Mouse (Mus musculus): Measurements from ENCODE around the gene P2rx1. TPM values are rescaled to one million over a fixed set of nuclear protein-coding genes. Genes with fewer than 3 reads are reported as not detected.

P2rx1 gene
- total RNA-seq (2022) = under 1 TPM; 0.24 to 0.52 (median 0.34) TPM

DNA sequence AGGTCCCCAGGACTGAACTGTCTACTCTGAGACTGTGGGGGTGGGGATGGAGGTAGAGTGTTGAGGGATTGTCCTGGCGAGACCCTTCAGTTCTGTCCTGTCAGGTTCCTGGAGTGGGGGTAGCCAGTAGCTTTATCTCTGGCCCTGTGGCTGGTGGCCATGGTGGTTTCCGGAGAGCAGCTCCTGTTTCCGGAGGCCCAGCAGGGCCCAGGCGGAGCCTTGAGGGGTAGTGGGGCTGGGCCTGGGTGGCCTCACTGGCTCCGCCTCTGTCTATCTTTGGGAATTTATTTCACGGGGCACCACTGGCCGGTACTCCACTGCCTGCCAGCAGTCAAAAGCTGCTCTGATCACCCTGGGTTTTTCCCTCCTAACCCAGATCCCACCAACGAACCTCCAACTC lies at the start of gene P2rx1:
TSS of gene P2rx1 (plus strand) at position 333 of the 400 bp plus-strand sequence.
- DNase-seq (ENCODE audit: low spot score in 2 of 2) = no peak

DNA sequence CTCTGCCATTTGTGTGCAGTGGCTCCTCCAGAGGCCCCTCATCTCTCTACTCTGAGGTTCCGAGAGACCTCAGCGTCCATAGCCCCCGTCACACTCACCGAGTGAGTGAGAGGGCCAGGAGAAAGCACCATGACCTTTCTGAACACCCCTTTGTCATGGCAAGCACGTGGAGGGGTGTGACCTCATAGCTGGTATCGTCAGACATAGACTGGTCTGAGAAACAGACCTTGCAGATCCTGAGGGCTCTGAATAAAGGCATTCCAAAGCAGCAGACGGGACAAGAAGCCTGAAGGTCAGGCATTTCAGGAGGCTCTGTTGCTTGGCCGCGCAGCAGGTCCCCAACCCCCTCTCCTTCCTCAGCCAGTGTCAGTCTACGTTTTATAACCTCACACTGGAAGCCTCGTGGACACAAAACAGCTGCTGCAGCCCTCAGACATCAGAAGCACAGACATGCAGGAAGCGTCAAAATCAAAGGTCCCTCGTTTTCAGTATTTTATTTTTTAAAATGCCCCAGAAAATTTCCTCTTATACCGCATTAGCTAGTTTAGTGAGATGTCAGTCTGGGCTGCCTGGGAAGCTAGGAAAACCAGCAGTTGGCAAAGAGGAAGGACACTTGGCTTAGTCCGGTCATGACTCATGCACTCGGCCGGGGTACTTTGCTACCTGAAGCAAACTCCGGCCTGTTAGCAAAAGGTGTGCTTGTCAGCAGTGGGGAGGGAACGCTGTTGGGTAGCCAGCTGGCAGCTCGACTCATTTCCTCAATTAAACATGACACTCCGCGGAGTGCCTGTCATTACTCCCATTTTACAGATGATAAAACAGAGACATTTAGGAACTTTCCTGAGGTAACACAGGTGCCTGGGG lies 47.5 kb upstream of the P2rx1 start:
- no peak for DNase-seq (ENCODE audit: low spot score in 2 of 2)

DNA sequence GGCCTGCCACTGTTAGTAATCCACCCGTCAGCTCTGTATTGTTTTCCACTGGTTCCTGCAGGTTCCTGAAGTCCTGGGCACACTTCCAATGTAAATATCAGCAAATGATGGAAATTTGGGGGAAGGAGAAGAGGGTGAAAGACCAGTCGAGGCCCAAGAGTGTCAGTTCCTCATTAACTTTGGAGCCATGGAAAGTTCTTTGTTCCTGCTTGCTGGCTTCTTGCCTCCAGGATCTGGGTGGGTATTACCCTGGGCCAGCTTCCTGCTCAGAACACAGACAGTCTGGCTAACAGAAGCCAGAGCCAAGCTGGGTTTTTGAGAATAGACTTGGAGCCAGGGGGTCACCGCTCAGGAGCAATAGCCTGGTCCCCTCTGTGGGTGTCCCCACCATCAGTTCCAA lies 46.7 kb upstream of the P2rx1 start:
- DNase-seq (ENCODE audit: low spot score in 2 of 2) = no peak

DNA sequence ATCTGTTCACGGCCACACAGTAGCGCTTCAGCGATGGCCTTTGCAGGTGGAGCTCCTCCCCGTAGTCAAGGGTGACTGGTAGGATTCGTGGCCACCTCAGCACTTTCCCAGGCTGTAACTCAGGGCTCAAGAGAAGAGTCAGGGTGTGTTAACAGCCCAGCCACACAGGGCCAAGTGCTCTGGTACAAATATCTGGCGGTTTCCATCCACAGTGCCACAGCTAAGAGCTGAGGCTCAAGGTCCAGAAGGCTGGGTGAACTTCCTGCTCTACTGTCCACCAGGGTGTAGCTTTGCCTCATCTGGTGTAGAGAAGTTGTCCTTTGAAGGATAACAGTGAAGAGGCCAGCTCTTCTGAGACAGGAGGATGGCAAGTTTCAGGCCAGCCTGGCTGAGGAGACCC lies 46.2 kb upstream of the P2rx1 start:
- no peak for DNase-seq (ENCODE audit: low spot score in 2 of 2)

DNA sequence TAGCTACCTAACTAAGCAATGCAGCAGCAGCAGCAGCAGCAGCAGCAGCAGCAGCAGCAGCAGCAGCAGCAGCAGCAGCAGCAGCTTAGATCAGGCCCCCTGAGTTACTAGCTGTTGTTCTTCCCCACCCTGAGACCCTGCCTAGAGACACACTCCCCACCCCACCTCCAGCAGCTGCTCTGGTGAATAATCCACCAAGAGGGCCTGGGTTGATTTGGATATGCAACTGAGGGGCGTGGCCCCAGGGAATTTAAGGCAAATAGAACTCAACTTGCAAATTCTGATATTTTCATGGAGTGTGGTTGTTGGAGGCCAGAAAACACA lies 45.8 kb upstream of the P2rx1 start:
- no peak for DNase-seq (ENCODE audit: low spot score in 2 of 2)

DNA sequence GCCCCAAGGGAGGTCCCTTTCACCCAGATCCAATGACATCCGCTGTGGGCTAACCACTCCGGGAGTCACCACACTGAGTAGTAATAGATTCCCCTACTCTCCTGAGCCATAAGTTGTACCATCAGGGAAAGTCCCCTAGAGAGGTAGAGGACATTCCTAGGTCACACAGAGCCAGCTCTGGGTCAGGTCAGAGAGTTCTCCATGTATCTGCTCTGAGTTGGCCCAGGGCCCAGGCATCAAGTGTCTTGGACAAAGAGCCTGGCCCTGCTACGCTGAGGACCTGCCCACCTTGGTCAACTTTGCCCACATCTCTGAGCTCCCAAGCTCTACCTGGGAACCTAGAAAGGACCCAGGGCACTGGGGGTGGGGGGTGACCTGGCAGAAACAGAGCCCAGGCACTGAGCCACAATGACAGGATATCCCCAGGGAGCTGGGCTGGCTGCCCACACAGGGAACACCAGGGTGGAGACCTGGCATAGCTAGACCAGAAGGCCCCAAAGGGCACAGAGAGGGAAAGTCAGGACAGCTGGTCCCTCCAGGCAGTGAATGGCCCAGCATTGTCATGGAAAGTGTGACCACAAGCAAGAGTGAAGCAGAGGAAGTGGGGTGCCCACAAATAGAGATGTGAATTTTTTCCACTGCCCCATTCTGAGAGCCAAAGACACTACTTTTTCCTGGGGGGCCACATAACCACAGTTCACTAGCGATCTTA lies 45.3 kb upstream of the P2rx1 start:
- peak in 1 of 2 experiments; percentile 32 for DNase-seq (ENCODE audit: low spot score in 2 of 2)

DNA sequence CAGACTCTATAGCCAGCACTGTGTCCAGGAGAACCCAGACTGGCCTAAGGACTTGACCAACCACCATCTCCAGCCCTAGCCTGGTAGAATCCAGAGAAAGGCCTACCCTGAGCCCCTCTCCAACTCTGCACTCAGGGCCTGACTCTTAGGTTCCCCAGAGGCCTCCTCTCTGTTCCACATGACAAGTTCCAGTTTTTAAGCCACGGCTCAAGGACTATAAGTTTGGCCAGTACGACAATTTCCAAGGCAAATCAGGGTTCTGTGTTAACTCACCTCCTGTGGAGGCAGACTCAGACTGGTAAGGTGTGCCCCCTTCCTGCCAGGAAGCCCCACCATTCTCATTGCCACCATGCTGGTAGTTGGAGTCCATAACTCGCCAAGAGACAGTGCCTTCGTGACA lies 44.7 kb upstream of the P2rx1 start:
- DNase-seq (ENCODE audit: low spot score in 2 of 2) = no peak

DNA sequence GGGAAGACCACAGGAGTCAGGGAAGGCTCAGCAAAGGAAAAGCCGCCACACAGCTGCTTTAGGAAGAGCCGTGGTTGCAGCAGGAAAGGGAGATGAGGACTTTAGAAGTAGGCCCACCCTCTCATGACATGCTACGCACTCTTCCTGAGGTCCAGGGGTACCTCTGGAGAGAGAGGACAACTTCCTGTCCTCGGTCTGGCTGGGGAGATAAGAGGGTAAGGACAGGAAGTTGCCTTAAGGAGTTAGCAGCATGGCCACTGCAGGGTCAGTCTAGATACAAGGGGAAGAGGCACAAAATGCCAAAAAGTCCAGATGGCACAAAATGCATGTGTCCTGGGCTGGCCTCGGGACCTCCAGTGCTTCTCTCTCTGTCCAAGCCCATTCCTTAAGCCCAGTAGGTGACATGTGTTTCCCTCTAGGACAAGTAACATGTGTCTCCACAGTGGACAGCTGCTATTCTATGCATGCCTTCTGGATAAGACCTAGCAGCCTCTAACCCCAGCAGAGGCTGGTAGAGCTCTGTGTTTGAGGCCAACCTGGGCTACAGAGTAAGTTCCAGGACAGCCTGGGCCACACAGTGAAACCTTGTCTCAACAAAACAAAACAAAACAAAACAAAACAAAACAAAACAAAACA lies 43.4 kb upstream of the P2rx1 start:
- DNase-seq (ENCODE audit: low spot score in 2 of 2) = no peak

DNA sequence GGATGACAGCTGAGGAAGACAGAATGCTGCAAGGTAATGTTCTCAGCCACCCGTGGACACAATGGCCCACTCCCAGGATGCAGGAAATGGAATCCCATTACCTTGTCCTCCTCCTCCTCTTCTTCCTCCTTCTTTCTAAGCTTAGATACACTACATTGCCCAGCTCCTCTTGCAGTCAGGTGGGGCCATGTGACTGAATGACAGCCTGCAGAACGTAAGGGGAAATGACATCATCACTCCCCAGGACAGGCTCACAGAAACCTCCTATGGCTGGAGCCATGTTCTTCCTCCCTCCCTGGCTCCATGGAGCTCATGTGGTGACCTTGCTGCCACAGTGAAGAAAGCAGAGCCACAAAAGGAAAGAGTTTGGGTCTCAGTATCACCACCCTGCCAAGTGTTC lies 41.6 kb upstream of the P2rx1 start:
- no peak for DNase-seq (ENCODE audit: low spot score in 2 of 2)

DNA sequence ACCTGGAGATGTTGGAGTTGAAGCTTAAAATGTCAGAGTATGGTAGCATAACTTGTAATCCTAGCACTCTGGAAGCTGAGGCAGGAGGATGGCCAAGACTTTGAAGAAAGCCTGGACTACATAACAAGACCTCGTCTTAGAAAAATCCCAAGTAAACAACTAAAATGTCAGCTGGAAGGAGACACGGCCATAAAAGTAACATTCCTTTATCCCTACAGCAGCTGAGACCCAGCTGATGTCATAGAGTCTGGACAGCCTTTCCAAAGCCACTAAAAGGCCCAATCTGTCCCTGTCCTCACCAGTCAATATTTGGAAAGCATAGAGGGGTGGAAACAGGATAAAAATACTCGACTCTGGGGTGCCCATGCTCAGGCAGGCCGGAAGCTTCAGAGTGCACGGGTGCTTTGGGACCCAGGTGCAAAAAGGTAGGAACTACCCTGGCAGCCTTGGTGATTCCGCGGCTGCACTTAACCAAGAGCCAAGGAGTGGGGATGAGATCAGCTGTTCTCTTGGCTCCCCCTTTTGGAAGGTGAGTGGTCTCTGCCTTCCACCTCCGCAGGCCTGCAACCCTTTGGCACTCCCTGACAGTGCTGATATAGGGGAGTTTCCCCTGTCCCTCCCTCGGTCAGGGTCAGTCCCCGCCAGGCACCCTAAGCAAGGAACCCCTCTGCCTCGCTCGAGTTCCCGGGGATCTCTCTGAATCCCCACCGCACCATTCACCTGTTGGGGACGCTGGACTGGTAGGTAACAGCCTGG lies 38.8 kb upstream of the P2rx1 start:
- no peak for DNase-seq (ENCODE audit: low spot score in 2 of 2)

DNA sequence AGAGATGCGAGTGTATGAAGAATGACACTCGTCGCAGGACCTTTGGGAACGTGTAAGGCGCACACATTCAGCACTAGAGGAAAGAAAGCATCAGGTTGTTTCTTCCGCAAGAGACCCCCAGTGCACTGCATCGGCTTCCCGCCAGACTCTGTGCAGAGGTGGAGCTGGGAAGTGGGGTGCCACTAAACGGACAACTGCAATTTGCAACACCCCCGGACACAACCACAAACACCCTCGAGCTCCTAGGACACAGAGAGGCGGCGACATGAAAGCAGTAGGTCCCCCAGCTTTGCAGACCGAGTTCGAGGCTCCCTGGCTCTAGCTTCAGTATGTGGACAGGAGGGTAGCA lies 38.2 kb upstream of the P2rx1 start:
- DNase-seq (ENCODE audit: low spot score in 2 of 2) = no peak

DNA sequence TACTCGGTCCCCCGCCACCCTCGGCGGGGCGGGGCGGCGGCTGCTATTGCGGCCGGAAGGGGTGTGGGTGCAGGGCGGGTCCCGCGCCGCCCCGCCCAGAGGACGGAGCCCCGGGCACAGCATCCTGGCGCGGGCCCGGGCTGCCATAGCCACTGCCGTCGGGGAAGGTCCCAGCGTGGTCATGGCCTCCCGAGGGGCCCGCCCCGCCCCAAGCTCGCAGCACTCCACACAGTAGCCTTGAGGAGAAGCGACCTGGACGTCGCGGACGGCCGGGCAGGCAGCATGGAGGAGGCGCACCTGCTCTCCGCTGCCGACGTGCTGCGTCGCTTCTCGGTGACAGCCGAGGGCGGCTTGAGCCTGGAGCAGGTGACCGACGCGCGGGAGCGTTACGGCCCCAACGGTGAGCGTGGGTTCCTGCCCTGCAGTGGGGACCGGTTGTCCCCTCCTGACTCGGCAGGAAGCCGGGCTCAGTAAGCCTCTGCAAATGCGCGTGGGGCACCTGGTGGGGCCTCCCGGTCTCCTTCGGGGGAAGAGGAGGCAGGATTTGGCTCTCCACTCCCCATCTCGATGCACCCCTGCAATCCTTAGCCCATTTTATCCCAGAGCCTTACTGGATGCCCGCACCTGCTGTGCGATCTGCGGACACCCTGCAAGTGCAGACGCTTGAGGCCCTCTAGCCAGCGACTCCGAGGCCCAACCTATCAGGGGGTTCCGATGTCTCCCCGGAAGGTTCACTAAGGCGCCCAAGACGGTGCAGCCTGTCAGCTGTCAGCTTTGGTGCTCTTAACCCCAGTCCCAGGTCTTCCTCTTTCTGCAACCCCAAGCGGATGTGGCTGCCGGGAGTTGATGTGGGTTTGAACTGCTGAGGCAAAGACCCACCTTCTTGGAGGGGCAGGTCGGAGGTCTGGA lies 37.6 kb upstream of the P2rx1 start, which contains the start of gene Atp2a3:
TSS of gene Atp2a3 (plus strand) at position 98 of the 909 bp plus-strand sequence.
- peak in 1 of 2 experiments; percentile 20 for DNase-seq (ENCODE audit: low spot score in 2 of 2)

DNA sequence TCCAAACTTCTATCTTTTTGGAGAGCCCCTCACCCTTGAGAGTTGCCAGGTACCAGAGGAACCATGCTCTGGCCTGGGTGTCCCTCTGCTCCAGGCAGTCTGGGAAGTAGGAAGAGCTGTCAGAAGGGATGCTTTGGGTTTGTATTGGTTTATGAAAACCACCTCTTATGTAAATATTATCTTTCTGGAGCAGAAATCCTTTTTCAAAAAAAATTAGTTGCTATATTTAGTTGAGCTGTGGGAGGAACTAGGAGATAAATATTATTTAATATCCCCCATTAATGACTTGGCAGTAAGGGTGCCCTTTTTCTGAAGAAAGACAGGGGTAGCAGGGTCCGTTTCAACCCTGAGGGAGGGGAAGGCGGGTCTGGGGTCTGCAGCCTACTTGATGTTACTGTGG lies 36.5 kb upstream of the P2rx1 start:
- DNase-seq (ENCODE audit: low spot score in 2 of 2) = no peak

DNA sequence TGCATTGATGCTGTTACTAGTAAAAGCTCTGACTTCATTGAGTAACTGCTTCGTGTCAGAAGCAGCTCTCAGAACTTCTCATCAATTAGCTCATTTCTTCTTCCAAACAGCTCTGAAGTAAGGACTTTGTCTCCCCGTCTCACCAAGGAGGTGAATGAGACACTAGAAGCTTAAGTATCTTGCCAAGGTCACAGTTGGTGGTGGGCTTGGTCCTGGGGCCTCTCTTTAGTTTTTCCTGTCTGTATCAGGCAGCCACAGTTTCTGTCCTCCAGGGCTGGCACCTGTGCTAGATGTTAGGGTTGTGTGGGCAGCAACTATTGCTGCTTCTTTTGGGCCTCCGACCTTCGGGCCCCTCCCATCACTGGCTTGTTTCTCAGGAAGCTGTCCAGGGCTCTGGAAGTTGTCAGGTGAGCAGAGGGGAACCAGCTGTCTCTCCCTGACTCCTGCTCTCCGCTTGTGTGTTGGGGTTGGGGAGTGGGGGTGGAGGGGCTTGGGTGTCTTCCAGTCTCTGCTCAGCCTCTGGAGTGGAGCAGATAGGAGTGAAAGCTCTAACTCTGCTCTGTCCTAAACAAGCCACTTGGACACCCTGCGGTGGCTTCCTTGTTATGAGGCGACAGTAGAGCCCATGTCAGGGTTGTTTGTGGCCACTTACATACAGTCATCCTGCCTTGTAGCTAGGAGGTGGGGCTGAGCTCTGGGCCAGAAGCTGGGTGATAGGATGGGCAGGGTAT lies 35.7 kb upstream of the P2rx1 start:
- no peak for DNase-seq (ENCODE audit: low spot score in 2 of 2)

DNA sequence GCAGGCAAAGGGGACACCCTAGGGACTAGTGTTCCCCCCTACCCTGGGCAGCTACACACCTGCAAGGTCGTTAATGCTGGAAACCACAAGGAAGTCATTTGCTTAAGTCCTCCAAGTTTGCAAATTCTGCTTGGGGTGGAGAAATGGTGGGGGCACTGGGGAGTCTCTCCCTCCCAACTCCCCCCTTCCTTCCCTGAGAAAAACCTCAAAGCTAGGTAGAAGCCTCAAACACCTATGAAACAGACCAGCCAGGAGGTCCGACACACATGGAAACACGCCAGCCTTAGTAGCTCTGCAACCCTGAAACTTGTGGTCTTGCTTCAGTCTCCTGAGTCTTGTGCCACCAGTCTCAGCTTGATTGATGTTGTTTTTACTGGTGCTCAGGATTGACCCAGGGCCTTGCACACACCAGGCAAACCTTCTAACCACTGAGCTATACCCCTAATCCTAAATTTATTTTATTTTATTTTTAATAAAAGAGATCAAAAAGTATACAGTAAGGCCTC lies 35.1 kb upstream of the P2rx1 start:
- no peak for DNase-seq (ENCODE audit: low spot score in 2 of 2)

DNA sequence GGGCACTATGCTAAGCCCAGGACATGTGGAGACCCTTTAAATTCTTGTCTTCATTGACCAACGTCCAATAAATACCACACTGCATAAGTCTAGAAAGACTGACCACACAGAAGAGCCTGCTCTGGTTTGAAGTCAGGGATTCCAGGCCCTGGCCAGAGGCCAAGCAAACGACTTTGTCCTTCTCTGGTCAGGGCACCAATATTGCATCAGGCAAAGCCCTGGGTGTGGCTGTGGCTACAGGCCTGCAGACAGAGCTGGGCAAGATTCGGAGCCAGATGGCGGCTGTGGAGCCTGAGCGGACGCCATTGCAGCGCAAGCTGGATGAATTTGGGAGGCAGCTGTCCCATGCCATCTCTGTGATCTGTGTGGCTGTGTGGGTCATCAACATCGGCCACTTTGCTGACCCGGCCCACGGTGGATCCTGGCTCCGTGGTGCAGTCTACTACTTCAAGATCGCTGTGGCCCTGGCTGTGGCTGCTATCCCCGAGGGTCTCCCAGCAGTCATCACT lies 23.9 kb upstream of the P2rx1 start:
- no peak for DNase-seq (ENCODE audit: low spot score in 2 of 2)

DNA sequence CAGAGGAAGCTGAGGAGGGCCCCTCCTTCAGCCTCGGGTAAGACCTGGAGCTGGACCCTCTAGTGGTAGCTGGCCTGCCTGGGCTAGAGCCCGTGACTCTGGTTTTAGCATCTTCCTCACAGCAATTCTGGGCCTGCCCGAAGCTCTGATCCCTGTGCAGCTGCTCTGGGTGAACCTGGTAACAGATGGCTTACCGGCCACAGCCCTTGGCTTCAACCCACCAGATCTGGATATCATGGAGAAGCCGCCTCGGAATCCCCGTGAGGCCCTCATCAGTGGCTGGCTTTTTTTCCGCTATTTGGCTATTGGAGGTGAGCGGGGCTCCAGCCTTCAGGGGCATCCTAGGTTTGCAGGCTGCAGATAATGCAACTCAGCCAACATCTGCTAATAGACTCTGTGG lies 16.4 kb upstream of the P2rx1 start:
- DNase-seq (ENCODE audit: low spot score in 2 of 2) = no peak

DNA sequence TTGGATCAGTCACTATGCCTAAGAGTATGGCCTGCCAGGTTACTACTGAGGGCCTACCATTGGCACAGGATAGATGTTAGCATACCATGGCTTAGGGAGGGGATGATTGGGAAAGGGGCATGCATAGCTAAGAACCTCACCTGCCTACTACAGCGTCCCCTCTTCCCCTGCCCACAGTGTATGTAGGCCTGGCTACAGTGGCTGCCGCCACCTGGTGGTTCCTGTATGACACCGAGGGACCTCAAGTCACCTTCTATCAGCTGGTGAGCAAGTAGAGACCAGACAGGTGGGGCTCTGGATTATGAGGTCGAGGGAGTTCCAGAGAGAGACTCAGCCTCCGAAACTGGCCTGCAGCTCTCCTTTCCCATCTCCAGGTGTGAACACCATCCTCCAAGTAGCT lies 15.6 kb upstream of the P2rx1 start:
- no peak for DNase-seq (ENCODE audit: low spot score in 2 of 2)

DNA sequence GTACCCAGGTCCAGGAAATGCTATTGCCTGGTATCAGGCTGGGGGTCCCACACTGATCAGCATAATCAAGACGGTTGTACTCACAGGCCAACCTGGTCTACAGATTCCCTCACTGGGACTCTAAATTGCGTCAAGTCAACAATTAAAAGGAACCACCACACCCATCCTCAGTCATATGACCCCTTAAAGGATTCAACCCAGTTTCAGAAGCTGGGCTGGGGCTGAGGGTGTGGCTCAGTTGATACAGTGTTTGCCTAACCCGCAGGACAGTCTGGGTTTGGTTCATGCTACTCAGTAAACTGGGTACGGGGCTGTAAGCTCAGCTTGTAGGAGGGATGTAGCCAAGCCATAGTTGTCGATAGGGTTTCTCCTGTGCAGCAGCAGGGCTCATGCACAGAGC lies 12.2 kb upstream of the P2rx1 start:
- DNase-seq (ENCODE audit: low spot score in 2 of 2) = no peak

DNA sequence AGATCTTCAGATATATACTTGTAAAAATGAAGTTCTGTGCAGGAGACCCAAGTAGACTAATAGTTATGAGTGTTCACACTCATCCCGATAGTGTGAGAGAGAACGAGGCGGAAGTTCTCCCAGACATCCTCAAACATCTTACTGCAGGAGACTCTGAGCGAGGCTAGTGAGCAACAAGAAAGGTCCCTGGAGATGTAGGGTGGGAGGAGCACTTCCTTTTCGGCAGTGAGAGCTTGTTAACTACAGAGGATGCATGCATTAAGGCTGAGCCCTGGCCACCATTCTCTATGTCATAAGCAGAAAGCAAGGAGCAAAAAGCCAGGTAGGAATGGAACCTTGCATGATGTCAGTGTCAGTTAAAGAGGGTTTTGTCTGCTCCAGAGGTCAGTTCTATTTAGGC lies 11.7 kb upstream of the P2rx1 start:
- no peak for DNase-seq (ENCODE audit: low spot score in 2 of 2)
